Mouse (Mus musculus): ENCODE results near the gene Chmp5. TPM values are rescaled to one million over a fixed set of nuclear protein-coding genes. Genes with fewer than 3 reads are reported as not detected.

Gene Chmp5
- polyA plus RNA-seq, 1 experiment from 2014 or later = 147 TPM

DNA sequence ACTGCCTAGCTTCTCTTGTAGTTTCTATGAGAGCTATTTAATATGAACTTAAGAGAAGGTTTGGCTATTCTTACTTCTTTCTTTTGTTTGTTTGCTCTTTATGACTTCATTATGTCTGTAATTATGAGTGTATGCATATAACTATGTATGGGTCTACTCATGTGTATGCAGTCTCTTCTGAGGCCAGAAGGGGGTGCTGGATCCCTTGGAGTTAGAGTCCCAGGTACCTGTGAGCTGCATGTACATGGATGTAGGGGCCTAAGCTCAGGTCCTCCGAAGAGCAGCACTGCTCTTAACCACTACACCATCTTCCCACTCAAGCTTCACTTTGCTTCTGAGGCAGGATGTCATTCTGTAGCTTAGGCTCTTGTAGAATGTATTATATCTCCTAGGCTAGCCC is 5.3 kb downstream of the Chmp5 start:
- Histone ChIP-seq H3K4me1 (peaks cover 14% of the 10 kb centered on the region), H3K9me3 (replicated peaks) (no peaks in the 10 kb centered on the region), H3K27me3 (replicated peaks) (no peaks in the 10 kb centered on the region), H3K36me3 (peaks cover 69% of the 10 kb centered on the region), H3K9ac (replicated peaks) (no peak overlapping the region), H3K4me3 (replicated peaks) (no peak overlapping the region), H3K4me2 (no peak overlapping the region), H3K27ac (replicated peaks) (no peak overlapping the region)
- ATAC-seq (ENCODE audit: low FRiP score) = no peak
- WGBS = 100% methylated on average over 1 of the region's 1 CpGs

DNA sequence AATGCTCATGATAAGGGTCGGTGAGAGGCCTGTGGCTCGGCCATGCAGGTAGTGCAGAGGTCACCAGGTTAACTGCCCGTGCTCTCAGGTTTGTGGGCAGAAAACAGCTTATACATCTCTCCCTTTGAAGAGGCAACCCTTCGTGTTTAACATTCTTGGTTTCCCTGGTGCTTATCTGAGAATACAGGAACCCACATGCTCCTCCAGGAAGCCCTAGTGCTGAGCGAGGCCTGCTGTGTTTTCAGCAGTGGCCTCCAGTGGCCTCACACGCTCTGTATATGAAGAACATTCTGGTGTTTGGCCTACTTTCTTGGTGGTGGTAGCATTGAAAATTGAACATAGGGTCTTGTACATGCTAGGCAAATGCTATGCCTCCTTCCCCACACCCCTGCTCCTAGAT is 7.7 kb downstream of the Chmp5 start:
- no peak overlapping the region for H3K4me3 ChIP-seq (replicated peaks)
- 95% methylated on average over 6 of the region's 6 CpGs for WGBS
- no peaks in the 10 kb centered on the region for H3K4me1 ChIP-seq
- H3K9ac ChIP-seq (replicated peaks) = no peak overlapping the region
- H3K27me3 ChIP-seq (replicated peaks) = no peaks in the 10 kb centered on the region
- no peaks in the 10 kb centered on the region for H3K9me3 ChIP-seq (replicated peaks)
- H3K36me3 ChIP-seq = peaks cover 84% of the 10 kb centered on the region
- ATAC-seq (ENCODE audit: low FRiP score) = no peak
- H3K27ac ChIP-seq (replicated peaks) = no peak overlapping the region
- no peak overlapping the region for H3K4me2 ChIP-seq

DNA sequence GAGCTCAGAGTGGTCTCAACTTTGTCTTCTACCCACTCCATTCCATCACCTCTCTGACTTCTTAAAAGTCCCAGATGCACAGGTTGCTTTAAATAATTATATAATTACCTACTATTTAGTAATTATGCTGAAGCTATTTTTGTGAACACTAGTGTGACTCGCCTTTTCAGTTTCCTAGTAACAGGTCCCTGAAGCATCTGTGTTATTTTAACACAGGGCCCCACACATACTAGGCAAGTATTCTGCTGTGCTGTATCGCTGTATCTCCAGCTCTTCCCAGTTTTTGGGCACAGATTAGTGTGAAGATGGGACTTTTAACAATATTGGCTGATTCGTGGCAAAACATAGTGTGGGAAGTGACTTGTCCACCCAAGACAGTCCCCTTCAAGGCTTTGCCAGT is 15.3 kb downstream of the Chmp5 start:
- Histone ChIP-seq H3K36me3 (peaks cover 81% of the 10 kb centered on the region), H3K27me3 (replicated peaks) (no peaks in the 10 kb centered on the region)
- no peak for ATAC-seq (ENCODE audit: low FRiP score)

DNA sequence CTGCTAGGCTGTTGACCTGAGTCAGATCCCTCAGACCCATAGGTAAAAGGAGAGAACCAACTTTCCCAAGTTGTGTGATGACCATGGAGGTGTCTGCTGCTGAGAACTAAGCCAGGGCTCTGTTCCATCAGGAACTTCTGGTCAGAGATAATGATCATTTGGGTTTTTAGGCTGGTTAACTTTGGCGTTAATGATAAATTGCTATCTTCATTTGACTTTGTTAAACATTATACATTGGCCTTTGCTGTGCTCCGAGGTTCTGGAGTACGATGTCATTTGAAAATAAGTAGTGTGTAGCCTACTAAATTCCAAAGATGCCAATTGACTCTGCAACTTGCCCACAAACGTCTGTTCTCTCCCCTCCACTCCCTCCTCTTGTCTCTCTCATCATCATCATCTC is 21.0 kb downstream of the Chmp5 start:
- ATAC-seq (ENCODE audit: low FRiP score) = no peak
- H3K27ac ChIP-seq (replicated peaks) = no peak overlapping the region
- no peak overlapping the region for H3K9ac ChIP-seq (replicated peaks)
- no peaks in the 10 kb centered on the region for H3K9me3 ChIP-seq (replicated peaks)
- no peak overlapping the region for H3K4me2 ChIP-seq
- no peaks in the 10 kb centered on the region for H3K27me3 ChIP-seq (replicated peaks)
- no peak overlapping the region for H3K4me3 ChIP-seq (replicated peaks)
- WGBS = 88% methylated on average over 4 of the region's 4 CpGs
- peaks cover 25% of the 10 kb centered on the region for H3K4me1 ChIP-seq
- H3K36me3 ChIP-seq = peaks cover 31% of the 10 kb centered on the region

More for the DNA sequence above, 15.3 kb downstream of the Chmp5 start:
- no peak overlapping the region for H3K4me2 ChIP-seq
- H3K9ac ChIP-seq (replicated peaks) = no peak overlapping the region
- H3K4me3 ChIP-seq (replicated peaks) = no peak overlapping the region
- 92% methylated on average over 3 of the region's 3 CpGs for WGBS
- no peaks in the 10 kb centered on the region for H3K4me1 ChIP-seq
- H3K9me3 ChIP-seq (replicated peaks) = no peaks in the 10 kb centered on the region
- H3K27ac ChIP-seq (replicated peaks) = no peak overlapping the region

- H3K9me3 ChIP-seq (replicated peaks) = no peaks in the 10 kb centered on the region
- no peaks in the 10 kb centered on the region for H3K27me3 ChIP-seq (replicated peaks)
- H3K4me3 ChIP-seq (replicated peaks) = peak overlapping the region; percentile 99
- peak overlapping the region; percentile 94 for H3K27ac ChIP-seq (replicated peaks)
- H3K4me2 ChIP-seq = peak overlapping the region; percentile 79
- H3K9ac ChIP-seq (replicated peaks) = peak overlapping the region; percentile 93
- peak; percentile 20; the same call in 1 of the 2 replicates for ATAC-seq (ENCODE audit: low FRiP score)
- peaks cover 25% of the 10 kb centered on the region for H3K4me1 ChIP-seq
- H3K36me3 ChIP-seq = peaks cover 24% of the 10 kb centered on the region
- 11% methylated on average over 13 of the region's 13 CpGs for WGBS
Measured at GRCm38 (mm10) chr4:40969781-40970591, 21.8 kb downstream of the Chmp5 start.

DNA sequence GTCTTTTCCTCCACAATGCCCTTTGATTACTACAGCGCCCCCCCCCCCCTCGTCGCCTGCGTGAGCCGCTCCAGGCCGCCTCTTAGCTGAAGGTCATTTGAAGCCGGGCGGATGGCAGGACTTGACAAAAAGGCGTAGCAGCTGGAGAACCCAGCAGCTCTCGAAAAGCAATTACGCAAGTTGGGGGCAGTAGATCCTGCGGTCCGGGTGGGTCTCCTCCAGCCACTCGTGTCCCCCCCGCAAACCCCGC is 22.3 kb downstream of the Chmp5 start:
- peak overlapping the region; percentile 79 for H3K4me2 ChIP-seq
- H3K9ac ChIP-seq (replicated peaks) = peak overlapping the region; percentile 93
- WGBS = under 1% methylated on average over 16 of the region's 16 CpGs
- no peaks in the 10 kb centered on the region for H3K27me3 ChIP-seq (replicated peaks)
- H3K27ac ChIP-seq (replicated peaks) = peak overlapping the region; percentile 94
- H3K9me3 ChIP-seq (replicated peaks) = no peaks in the 10 kb centered on the region
- ATAC-seq (ENCODE audit: low FRiP score) = peak; percentile 60
- H3K4me1 ChIP-seq = peaks cover 25% of the 10 kb centered on the region
- peak overlapping the region; percentile 99 for H3K4me3 ChIP-seq (replicated peaks)
- peaks cover 20% of the 10 kb centered on the region for H3K36me3 ChIP-seq

- Histone ChIP-seq H3K9ac (replicated peaks) (peak within 1 kb of the TSS; percentile 93), H3K4me1 (peaks cover 25% of the 10 kb centered on the region), H3K27me3 (replicated peaks) (no peaks in the 10 kb centered on the region), H3K4me2 (peak within 1 kb of the TSS; percentile 79), H3K27ac (replicated peaks) (peak within 1 kb of the TSS; percentile 94), H3K36me3 (peaks cover 15% of the 10 kb centered on the region), H3K9me3 (replicated peaks) (no peaks in the 10 kb centered on the region), H3K4me3 (replicated peaks) (peak within 1 kb of the TSS; percentile 99)
- peak; percentile 99 for ATAC-seq (ENCODE audit: low FRiP score)
- WGBS = under 1% methylated on average over 67 of the region's 85 CpGs
Measured at GRCm38 (mm10) chr4:40970842-40971701, 22.9 kb downstream of the Chmp5 start, which contains the start of gene Nfx1. Gene Nfx1 (plus strand): TSS chr4:40970906.

DNA sequence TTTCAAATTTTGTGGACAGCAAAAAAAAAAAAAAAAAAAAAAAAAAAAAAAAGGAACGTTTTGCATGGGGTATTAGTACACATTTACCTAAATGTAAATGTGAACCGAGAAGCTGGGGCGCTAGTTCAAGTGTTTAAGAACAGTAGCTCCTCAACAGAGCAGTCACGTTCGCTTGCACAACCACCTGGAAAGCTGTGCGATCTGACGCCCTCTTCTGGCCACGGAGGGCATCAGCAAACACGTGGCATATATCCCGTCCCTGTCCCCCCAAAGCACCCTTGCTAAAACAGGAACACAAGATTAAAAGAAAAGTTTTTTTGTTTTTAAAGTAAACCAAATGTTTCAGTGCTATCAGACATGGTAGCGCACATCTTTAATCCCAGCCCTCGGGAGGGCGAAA is 23.5 kb downstream of the Chmp5 start:
- Histone ChIP-seq H3K27ac (replicated peaks) (peak overlapping the region; percentile 94; the same call in 1 of the 2 replicates), H3K4me2 (peak overlapping the region; percentile 79), H3K9me3 (replicated peaks) (no peaks in the 10 kb centered on the region), H3K9ac (replicated peaks) (peak overlapping the region; percentile 93), H3K4me3 (replicated peaks) (peak overlapping the region; percentile 99), H3K27me3 (replicated peaks) (no peaks in the 10 kb centered on the region), H3K36me3 (peaks cover 14% of the 10 kb centered on the region), H3K4me1 (peaks cover 25% of the 10 kb centered on the region)
- no peak for ATAC-seq (ENCODE audit: low FRiP score)
- 28% methylated on average over 13 of the region's 13 CpGs for WGBS

GRCm38 (mm10) chr4:40974011-40974410 is 25.8 kb downstream of the Chmp5 start:
- peaks cover 25% of the 10 kb centered on the region for H3K4me1 ChIP-seq
- peaks cover 27% of the 10 kb centered on the region for H3K36me3 ChIP-seq
- 97% methylated on average over 1 of the region's 1 CpGs for WGBS
- H3K27ac ChIP-seq (replicated peaks) = no peak overlapping the region
- H3K9ac ChIP-seq (replicated peaks) = no peak overlapping the region
- H3K27me3 ChIP-seq (replicated peaks) = no peaks in the 10 kb centered on the region
- no peak for ATAC-seq (ENCODE audit: low FRiP score)
- no peak overlapping the region for H3K4me3 ChIP-seq (replicated peaks)
- H3K9me3 ChIP-seq (replicated peaks) = no peaks in the 10 kb centered on the region
- H3K4me2 ChIP-seq = no peak overlapping the region

DNA sequence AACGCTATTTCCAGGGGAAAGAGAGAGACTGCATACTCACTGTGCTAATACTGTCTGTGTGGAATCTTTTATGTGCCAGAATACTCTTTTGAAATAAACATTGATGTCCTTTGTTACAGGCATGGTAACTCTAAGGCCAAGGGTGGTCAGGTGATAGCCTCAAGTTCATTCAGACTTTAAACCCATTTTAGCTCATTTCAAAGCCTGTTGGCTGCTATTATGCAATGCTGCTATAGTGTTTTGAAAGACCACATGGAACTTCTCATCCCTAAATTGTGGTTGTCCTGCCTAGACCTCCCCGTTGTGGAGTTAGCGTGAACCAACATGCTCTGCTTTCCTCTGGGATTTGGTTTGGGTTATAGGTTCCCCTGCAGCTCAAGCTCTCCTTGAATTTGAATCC is 27.5 kb downstream of the Chmp5 start:
- H3K36me3 ChIP-seq = peaks cover 40% of the 10 kb centered on the region
- H3K4me2 ChIP-seq = no peak overlapping the region
- no peak overlapping the region for H3K27ac ChIP-seq (replicated peaks)
- WGBS = 93% methylated on average over 3 of the region's 3 CpGs
- no peaks in the 10 kb centered on the region for H3K27me3 ChIP-seq (replicated peaks)
- H3K9me3 ChIP-seq (replicated peaks) = no peaks in the 10 kb centered on the region
- no peak overlapping the region for H3K4me3 ChIP-seq (replicated peaks)
- peaks cover 15% of the 10 kb centered on the region for H3K4me1 ChIP-seq
- no peak overlapping the region for H3K9ac ChIP-seq (replicated peaks)
- no peak for ATAC-seq (ENCODE audit: low FRiP score)

DNA sequence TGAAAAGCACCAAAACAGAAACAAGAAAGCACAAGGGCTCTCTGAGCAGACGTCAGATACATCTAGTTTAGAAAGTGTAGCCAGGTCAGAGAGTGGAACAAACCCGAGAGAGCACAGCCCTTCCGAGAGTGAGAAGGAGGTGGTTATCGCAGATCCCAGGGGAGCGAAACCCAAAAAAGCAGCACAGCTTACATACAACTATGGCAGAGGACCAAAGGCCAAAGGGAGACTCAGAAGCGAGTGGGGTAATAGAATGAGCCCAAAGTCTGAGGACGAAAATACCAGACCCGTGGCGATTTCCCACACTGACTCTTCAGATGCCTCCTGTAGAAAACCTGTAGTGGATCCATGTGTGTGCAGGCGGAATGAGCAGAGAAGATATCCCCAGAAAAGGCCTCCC is 28.4 kb downstream of the Chmp5 start:
- Histone ChIP-seq H3K9ac (replicated peaks) (no peak overlapping the region), H3K27ac (replicated peaks) (no peak overlapping the region), H3K9me3 (replicated peaks) (no peaks in the 10 kb centered on the region), H3K4me3 (replicated peaks) (no peak overlapping the region), H3K36me3 (peaks cover 47% of the 10 kb centered on the region), H3K27me3 (replicated peaks) (no peaks in the 10 kb centered on the region), H3K4me2 (no peak overlapping the region), H3K4me1 (peaks cover 14% of the 10 kb centered on the region)
- WGBS = 93% methylated on average over 10 of the region's 10 CpGs
- ATAC-seq (ENCODE audit: low FRiP score) = no peak

DNA sequence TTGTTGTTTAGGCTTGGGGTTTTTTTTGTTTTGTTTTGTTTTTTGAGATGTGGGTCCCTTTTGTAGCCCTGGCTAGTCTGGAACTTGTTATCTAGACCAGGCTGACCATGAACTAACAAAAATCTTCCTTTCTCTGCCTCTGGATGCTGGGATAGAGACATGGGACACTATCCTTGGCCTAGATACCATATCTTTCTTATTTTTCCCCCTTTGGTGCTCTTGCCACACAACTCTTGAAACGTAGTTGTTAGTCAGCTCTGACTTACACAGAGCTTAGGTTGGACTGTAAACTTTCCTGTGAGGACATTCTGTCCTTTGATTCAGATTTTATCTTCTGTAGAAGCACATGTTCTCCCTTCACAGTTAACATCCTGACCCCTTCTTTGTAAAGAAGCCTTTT is 31.2 kb downstream of the Chmp5 start:
- Histone ChIP-seq H3K9me3 (replicated peaks) (no peaks in the 10 kb centered on the region), H3K9ac (replicated peaks) (no peak overlapping the region), H3K27me3 (replicated peaks) (no peaks in the 10 kb centered on the region), H3K27ac (replicated peaks) (no peak overlapping the region), H3K4me3 (replicated peaks) (no peak overlapping the region), H3K4me1 (no peaks in the 10 kb centered on the region; the same call in 1 of the 2 replicates), H3K4me2 (no peak overlapping the region), H3K36me3 (peaks cover 53% of the 10 kb centered on the region)
- no peak for ATAC-seq (ENCODE audit: low FRiP score)
- WGBS = 90% methylated on average over 1 of the region's 1 CpGs
